Mouse (Mus musculus) spleen, postnatal 36 days (tissue): Measurements from ENCODE around the gene Olfr78.

Experiments
- DNase-seq, 2 experiments: peaks; one replicate each; pipeline ENCODE4 v3.0.0; 2022; ENCODE audit warnings: low spot score in 2 of 2, mixed read lengths in 1 of 2

The Olfr78 gene

DNA sequence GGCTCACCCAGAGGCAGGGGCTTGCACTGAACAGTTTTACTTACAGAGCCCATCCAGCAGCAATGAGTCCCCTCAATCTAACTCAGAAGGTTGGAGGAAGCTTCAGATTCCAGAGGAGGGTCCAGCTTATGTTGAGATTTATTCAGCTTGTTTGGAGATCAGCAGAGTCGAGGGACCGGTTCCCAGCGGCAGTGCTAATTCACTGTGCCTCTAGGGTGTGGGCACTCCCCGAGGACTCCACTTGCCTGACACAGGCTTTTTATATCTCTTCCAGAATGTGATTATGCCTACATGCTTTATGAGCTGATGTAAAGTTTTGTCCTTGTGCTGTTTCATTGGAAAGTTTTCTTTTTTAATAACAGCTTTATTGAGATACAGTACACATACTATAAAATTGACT is at the start of gene Olfr78, which contains the start of gene Olfr560:
Olfr78 (minus strand) TSS at position 206 of the 400 bp plus-strand sequence.
Olfr560 (minus strand) TSS at position 101 of the 400 bp plus-strand sequence.
- no peak for DNase-seq

DNA sequence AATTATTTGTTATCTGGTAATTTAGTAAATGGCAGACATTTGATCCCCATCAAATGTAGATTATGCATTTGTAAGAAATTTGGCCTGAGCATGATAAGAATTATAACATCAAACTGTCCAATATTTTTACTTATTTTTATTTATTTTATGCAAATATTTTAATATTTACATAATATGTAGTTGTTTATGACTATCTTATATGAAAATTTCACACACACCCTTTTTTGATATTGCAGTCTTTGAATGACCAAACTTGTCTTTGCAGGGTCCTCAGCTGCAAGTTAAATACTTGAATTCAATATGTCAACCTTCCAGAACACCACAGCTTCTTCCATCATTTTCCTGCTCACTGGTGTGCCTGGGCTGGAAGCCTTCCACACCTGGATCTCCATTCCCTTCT is 43.9 kb upstream of the Olfr78 start, which contains the start of gene Olfr564:
Olfr564 (plus strand) TSS at position 301 of the 400 bp plus-strand sequence.
- no peak for DNase-seq

DNA sequence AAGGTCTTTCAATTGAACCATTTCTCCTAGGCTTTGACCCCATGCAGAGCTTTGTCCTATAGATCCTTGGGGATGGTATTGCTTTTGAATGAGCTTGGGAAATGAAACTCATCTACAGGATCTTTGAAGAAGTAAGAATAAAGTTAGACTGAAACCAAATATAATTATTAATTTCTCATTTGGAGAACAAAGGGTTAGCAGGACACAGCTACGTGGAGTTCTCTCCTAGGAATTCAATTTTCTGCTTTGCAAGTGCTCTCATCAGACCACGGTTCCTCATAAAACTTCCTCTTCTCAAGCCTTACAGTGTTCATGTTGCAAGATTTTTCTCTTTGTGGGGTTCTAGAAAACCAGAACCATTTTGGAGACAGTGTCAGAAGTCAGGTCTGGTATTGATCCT is 11.7 kb upstream of the Olfr78 start, which contains the start of gene Olfr561:
Olfr561 (plus strand) TSS at position 301 of the 400 bp plus-strand sequence.
- DNase-seq = no peak

DNA sequence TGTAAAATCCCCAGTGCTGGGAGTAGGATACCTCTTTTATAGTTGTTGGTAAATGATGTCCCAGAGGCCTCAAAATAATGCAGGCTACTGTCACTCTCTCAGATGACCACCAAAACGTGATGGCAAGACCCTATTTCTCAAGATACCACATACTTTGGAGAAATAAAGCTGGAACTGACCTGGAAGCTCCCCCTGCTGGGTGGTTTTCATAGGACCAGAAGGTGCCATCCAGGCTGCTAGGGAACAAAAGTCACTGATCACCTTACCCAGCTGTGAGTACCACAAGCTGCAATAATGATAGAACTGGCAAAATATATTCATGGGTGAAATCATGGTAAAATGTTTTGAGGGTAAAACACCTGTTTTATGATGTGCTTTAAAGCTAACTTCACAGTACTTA is 7.2 kb downstream of the Olfr78 start:
- DNase-seq = no peak

DNA sequence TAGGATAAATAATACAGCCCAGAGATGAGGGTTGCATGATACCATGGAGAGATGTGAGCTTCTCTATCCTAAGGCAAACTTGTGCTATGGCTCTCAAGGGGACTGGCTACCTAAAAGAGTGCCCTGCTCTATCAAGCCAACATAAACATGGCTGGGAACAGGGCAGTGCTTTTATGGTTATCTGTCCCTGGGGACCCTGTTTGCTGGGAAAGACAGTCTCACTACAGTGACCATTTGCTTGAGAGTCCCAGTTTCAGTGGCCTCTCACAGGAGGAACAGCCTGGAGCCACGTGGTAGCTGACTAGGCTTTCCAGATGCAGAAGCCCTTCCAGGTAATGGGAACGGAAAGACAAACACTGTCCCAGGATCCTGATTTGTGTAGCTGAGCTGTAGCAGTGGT is 21.6 kb downstream of the Olfr78 start:
- DNase-seq = no peak

DNA sequence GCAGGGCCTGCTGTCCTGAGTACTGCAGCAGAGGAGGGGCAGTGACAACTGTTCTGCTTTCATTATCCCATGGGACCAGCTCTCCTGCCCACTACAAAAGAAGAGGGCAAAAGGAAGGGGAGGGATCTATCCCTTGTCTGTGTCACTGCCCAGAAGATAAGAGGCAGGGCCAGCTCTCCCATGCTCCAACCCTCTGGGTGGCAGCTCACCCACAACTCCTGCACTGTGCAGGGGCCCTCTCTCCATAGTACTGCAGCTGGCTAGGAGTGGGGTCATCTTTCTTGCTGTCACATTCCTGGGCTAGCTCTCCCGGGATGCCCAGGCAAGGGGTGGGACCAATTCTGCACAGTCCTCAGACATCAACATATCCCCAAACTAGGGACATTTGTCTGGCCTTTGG is 25.5 kb downstream of the Olfr78 start:
- DNase-seq = no peak

DNA sequence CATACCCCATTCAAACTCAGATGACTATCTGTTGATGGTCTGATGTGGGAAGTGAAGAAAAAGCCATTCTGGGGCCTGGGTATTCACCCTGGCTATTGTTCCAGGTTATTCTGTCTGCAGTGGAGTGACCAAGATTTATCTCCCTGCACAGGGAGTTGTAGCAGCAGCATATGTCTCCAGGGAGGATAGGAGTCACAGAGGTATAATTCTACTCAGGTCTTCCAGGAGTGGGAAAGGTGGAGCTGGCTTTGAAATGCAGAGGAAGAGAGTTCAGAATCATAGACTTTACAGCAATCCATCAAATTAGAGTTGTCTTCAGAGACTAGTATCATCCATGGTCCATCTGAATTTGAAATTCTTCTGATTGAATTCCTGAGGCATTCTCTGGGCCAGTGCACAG is 31.9 kb downstream of the Olfr78 start, which contains the start of gene Olfr559:
Olfr559 (minus strand) TSS at position 101 of the 400 bp plus-strand sequence.
- no peak for DNase-seq

DNA sequence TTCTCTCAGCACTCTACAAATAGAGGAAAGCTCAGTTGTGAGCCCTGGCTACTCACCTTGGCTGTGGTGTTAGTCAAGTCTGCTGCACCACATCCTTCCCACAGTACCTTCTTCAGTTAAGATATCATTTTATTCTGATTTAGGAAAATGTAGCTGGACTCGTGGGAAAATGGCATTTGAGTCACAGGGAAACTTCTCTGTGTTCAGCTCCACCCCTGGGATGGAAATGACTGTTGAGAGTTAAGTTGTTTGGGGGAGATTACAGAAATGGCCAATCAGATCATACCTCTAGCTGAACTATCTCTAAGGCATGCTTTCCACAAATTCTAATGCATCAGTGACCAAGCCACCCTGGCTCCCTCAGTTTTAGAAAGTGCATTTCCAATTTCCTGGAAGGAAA is 40.3 kb downstream of the Olfr78 start, which contains the start of gene Olfr33:
Olfr33 (minus strand) TSS at position 101 of the 400 bp plus-strand sequence.
- DNase-seq = no peak

DNA sequence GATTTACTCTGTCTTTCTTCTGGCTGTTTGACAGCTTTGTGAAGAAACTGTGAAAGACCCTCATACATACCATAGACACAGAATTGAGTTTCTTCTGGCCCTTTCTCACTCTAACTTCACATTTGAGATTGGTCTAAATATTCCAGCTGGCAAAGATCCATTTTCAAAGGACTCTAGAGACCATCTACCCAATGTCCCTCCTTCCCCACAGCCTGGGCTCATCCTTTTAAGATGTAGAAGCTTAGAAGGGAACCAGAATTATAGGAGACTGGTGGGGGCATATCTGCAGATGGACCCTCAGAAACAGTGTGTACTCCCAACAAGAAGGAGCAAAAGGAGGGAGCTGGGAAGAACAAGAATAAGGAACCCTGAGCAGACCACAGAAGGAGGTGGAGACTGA is 57.4 kb downstream of the Olfr78 start, which contains the start of gene Olfr558:
Olfr558 (plus strand) TSS at position 301 of the 400 bp plus-strand sequence.
- no peak for DNase-seq

DNA sequence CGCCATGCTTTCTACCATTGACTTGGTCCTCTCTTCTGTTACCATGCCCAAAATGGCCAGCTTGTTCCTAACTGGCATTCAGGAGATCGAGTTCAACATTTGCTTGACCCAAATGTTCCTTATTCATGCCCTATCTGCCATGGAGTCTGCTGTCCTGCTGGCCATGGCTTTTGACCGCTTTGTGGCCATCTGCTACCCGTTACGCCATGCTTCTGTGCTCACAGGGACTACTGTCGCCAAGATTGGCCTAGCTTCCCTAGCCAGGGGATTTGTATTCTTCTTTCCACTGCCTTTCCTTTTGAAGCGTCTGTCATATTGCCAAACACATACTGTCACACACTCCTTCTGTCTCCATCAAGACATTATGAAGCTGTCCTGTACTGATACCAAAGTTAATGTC is 60.8 kb downstream of the Olfr78 start:
- no peak for DNase-seq

DNA sequence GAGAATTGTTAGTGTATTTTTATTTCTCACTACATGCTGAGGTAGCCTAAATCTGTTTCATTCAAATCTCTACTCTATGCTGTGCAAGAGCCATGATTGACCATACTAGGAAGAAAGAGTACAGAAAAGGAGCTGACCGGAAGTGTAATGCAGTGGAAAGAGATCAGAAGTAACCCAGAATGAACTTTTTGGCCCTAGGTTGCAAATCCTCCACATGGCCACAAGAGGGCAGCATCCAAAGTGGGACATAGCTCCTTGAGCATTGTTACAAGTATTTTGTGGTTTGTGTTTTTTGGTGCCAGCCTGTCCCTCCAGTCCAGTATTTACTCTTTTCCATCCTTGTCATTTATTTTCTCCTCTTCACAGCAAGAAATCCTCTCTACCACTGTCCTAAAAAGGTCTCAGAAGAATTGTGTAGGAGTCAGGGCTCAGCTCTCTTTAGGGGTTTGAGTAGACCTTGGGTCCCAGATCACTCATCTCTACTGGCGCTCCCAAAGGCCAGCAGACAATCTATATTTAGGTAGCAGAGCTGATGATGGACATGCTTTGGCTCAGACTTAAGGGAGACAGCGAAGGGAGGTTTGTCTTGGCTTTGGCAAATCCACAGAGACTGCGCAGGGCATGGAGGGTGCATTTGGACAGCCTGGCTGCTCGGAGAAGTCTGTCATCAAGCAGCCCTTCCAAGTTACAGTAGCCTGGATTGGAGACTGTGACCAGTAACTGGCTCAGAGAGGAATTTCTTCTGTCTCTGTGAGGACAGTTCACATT is 63.7 kb downstream of the Olfr78 start, which contains the start of gene Olfr557:
Olfr557 (plus strand) TSS at position 553 of the 768 bp plus-strand sequence.
- DNase-seq = peak in 1 of 2 experiments; percentile 5
